Mouse (Mus musculus) limb, embryonic 13.5 days (tissue): ENCODE data around the gene Uts2b. TPM values are rescaled to one million over a fixed set of nuclear protein-coding genes. Genes with fewer than 3 reads are reported as not detected.

Source experiments
- ATAC-seq: fragments of 200-750 bp; cut with Nextera tagmentation; 2 replicates; pipeline ENCODE4 v1.8.0; 2017; ENCODE audit warnings: low read depth, moderate number of reproducible peaks, moderate TSS enrichment; ENCODE audit not compliant: low FRiP score
- H3K27ac ChIP-seq: fragments of 300-500 bp; sonication (generic); 2 replicates; pipeline ENCODE4 v1.5.1; 2015; ENCODE audit warnings: inconsistent platforms, mild to moderate bottlenecking, moderate library complexity
- H3K27me3 ChIP-seq: fragments of 300-500 bp; sonication (generic); 2 replicates; pipeline ENCODE4 v1.6.1; 2015; ENCODE audit warnings: mild to moderate bottlenecking, inconsistent platforms
- H3K36me3 ChIP-seq: fragments of 300-500 bp; sonication (generic); 2 replicates; pipeline ENCODE4 v1.6.1; 2015; ENCODE audit warnings: inconsistent platforms, mild to moderate bottlenecking, moderate library complexity
- H3K4me1 ChIP-seq: fragments of 300-500 bp; sonication (generic); 2 replicates; pipeline ENCODE4 v1.6.1; 2015; ENCODE audit warnings: inconsistent platforms
- H3K4me2 ChIP-seq: fragments of 300-500 bp; sonication (generic); replicated peaks from 2 replicates; pipeline ENCODE4 v1.6.1; 2015; ENCODE audit warnings: inconsistent platforms, mild to moderate bottlenecking, moderate library complexity
- H3K4me3 ChIP-seq: fragments of 300-500 bp; sonication (generic); 2 replicates; pipeline ENCODE4 v1.5.1; 2015; ENCODE audit warnings: moderate library complexity, mild to moderate bottlenecking, inconsistent platforms
- H3K9ac ChIP-seq: fragments of 300-500 bp; sonication (generic); 2 replicates; pipeline ENCODE4 v1.6.1; 2015; ENCODE audit warnings: mild to moderate bottlenecking, inconsistent platforms
- H3K9me3 ChIP-seq: fragments of 300-500 bp; sonication (generic); 2 replicates; pipeline ENCODE4 v1.6.1; 2016; ENCODE audit warnings: inconsistent platforms
- WGBS: fragments of 180-500 bp; shearing (Covaris S2); methylation state at CpG from one replicate; pipeline ENCODE4 v1.1.7; 2015; 5-methylcytosine and 5-hydroxymethylcytosine counted together
- polyA plus RNA-seq: library from polyadenylated mRNA; unstranded; fragments of >200 nt; fragmentation: Nextera tagmentation; extraction: Ambion mirVana; gene quantifications from 2 replicates; pipeline ENCODE4 v1.2.1, GENCODE M21; 2015

Gene Uts2b
- polyA plus RNA-seq, 1 experiment from 2014 or later, result 1.1 TPM

- no peaks in the 10 kb centered on the region for H3K36me3 ChIP-seq
- peak overlapping the region; percentile 89 for H3K4me3 ChIP-seq
- peaks cover 20% of the 10 kb centered on the region for H3K4me1 ChIP-seq
- H3K4me2 ChIP-seq, result peak overlapping the region; percentile 79
- peak overlapping the region; percentile 96 for H3K27ac ChIP-seq
- 27% methylated on average over 7 of the region's 7 CpGs for WGBS
- peak overlapping the region; percentile 95 for H3K9ac ChIP-seq
- ATAC-seq, result no peak
- no peaks in the 10 kb centered on the region for H3K27me3 ChIP-seq
- no peaks in the 10 kb centered on the region for H3K9me3 ChIP-seq
These were observed 19.7 kb upstream of the Uts2b start for GRCm38 (mm10) chr16:27389534-27390282.

GRCm38 (mm10) chr16:27388761-27389451, 18.9 kb upstream of the Uts2b start, which contains the start of gene Ccdc50:
Ccdc50 (plus strand) TSS chr16:27388869.
- Histone ChIP-seq H3K9ac (peak within 1 kb of the TSS; percentile 95), H3K4me3 (peak within 1 kb of the TSS; percentile 89), H3K4me1 (peaks cover 20% of the 10 kb centered on the region), H3K27ac (peak within 1 kb of the TSS; percentile 96), H3K9me3 (no peaks in the 10 kb centered on the region), H3K27me3 (no peaks in the 10 kb centered on the region), H3K36me3 (no peaks in the 10 kb centered on the region), H3K4me2 (peak within 1 kb of the TSS; percentile 79)
- peak; percentile 96 for ATAC-seq
- under 1% methylated on average over 56 of the region's 69 CpGs for WGBS

- H3K36me3 ChIP-seq, result no peaks in the 10 kb centered on the region
- H3K9me3 ChIP-seq, result no peaks in the 10 kb centered on the region
- WGBS, result 64% methylated on average over 12 of the region's 12 CpGs
- no peaks in the 10 kb centered on the region for H3K27me3 ChIP-seq
- peaks cover 20% of the 10 kb centered on the region for H3K4me1 ChIP-seq
- H3K27ac ChIP-seq, result no peak overlapping the region
- H3K4me2 ChIP-seq, result peak overlapping the region; percentile 79
- ATAC-seq, result no peak
- H3K4me3 ChIP-seq, result peak overlapping the region; percentile 89
- H3K9ac ChIP-seq, result peak overlapping the region; percentile 95; the same call in 1 of the 2 replicates
These were observed 17.9 kb upstream of the Uts2b start for GRCm38 (mm10) chr16:27387634-27388611.

- no peak overlapping the region for H3K4me2 ChIP-seq
- H3K4me3 ChIP-seq, result no peak overlapping the region
- H3K27me3 ChIP-seq, result no peaks in the 10 kb centered on the region
- no peaks in the 10 kb centered on the region for H3K36me3 ChIP-seq
- no peak overlapping the region for H3K9ac ChIP-seq
- H3K9me3 ChIP-seq, result no peaks in the 10 kb centered on the region
- WGBS, result 69% methylated on average over 4 of the region's 4 CpGs
- H3K4me1 ChIP-seq, result peaks cover 19% of the 10 kb centered on the region
- no peak for ATAC-seq
- H3K27ac ChIP-seq, result no peak overlapping the region
These were observed 16.9 kb upstream of the Uts2b start for GRCm38 (mm10) chr16:27386850-27387407.

- WGBS, result 80% methylated on average over 1 of the region's 1 CpGs
- Histone ChIP-seq H3K27me3 (no peaks in the 10 kb centered on the region), H3K9me3 (no peaks in the 10 kb centered on the region), H3K36me3 (no peaks in the 10 kb centered on the region), H3K9ac (no peak overlapping the region), H3K27ac (no peak overlapping the region), H3K4me2 (no peak overlapping the region), H3K4me1 (peaks cover 9% of the 10 kb centered on the region), H3K4me3 (no peak overlapping the region)
- ATAC-seq, result no peak
These were observed 15.6 kb upstream of the Uts2b start for GRCm38 (mm10) chr16:27385649-27386048.

GRCm38 (mm10) chr16:27384893-27385603, 15.0 kb upstream of the Uts2b start:
- no peaks in the 10 kb centered on the region for H3K9me3 ChIP-seq
- H3K4me3 ChIP-seq, result no peak overlapping the region
- 67% methylated on average over 4 of the region's 4 CpGs for WGBS
- H3K4me2 ChIP-seq, result no peak overlapping the region
- no peaks in the 10 kb centered on the region for H3K36me3 ChIP-seq
- peaks cover 3% of the 10 kb centered on the region for H3K4me1 ChIP-seq
- no peak for ATAC-seq
- no peak overlapping the region for H3K27ac ChIP-seq
- H3K9ac ChIP-seq, result no peak overlapping the region
- no peaks in the 10 kb centered on the region for H3K27me3 ChIP-seq

GRCm38 (mm10) chr16:27382217-27382616, 12.2 kb upstream of the Uts2b start:
- no peak for ATAC-seq
- Histone ChIP-seq H3K4me1 (no peaks in the 10 kb centered on the region), H3K27ac (no peak overlapping the region), H3K4me3 (no peak overlapping the region), H3K9ac (no peak overlapping the region), H3K27me3 (no peaks in the 10 kb centered on the region), H3K36me3 (no peaks in the 10 kb centered on the region), H3K9me3 (no peaks in the 10 kb centered on the region), H3K4me2 (no peak overlapping the region)
- 61% methylated on average over 4 of the region's 4 CpGs for WGBS

GRCm38 (mm10) chr16:27376556-27376955, 6.5 kb upstream of the Uts2b start:
- ATAC-seq, result no peak
- no peak overlapping the region for H3K4me3 ChIP-seq

GRCm38 (mm10) chr16:27375318-27375717, 5.3 kb upstream of the Uts2b start:
- H3K9me3 ChIP-seq, result no peaks in the 10 kb centered on the region
- no peak overlapping the region for H3K4me3 ChIP-seq
- ATAC-seq, result no peak
- no peaks in the 10 kb centered on the region for H3K36me3 ChIP-seq
- 86% methylated on average over 2 of the region's 2 CpGs for WGBS
- 0 out of 2 replicates have a peak, but pooled peaks cover 6% of the 10 kb centered on the region for H3K4me1 ChIP-seq
- H3K27me3 ChIP-seq, result no peaks in the 10 kb centered on the region
- H3K27ac ChIP-seq, result no peak overlapping the region
- no peak overlapping the region for H3K9ac ChIP-seq
- no peak overlapping the region for H3K4me2 ChIP-seq

More at GRCm38 (mm10) chr16:27376556-27376955, 6.5 kb upstream of the Uts2b start:
- Histone ChIP-seq H3K9ac (no peak overlapping the region), H3K4me1 (no peaks in the 10 kb centered on the region), H3K9me3 (no peaks in the 10 kb centered on the region), H3K27ac (no peak overlapping the region), H3K36me3 (no peaks in the 10 kb centered on the region), H3K4me2 (no peak overlapping the region), H3K27me3 (no peaks in the 10 kb centered on the region)

- Histone ChIP-seq H3K4me3 (no peak overlapping the region), H3K27ac (no peak overlapping the region), H3K36me3 (no peaks in the 10 kb centered on the region), H3K4me2 (no peak overlapping the region), H3K4me1 (0 out of 2 replicates have a peak, but pooled peaks cover 9% of the 10 kb centered on the region), H3K9me3 (no peaks in the 10 kb centered on the region), H3K27me3 (no peaks in the 10 kb centered on the region), H3K9ac (no peak overlapping the region)
- WGBS, result 71% methylated on average over 3 of the region's 3 CpGs
- no peak for ATAC-seq
These were observed 4.1 kb upstream of the Uts2b start for GRCm38 (mm10) chr16:27374139-27374538.

- Histone ChIP-seq H3K9me3 (no peaks in the 10 kb centered on the region), H3K36me3 (no peaks in the 10 kb centered on the region), H3K27me3 (no peaks in the 10 kb centered on the region), H3K27ac (no peak overlapping the region), H3K4me3 (no peak overlapping the region), H3K4me1 (0 out of 2 replicates have a peak, but pooled peaks cover 9% of the 10 kb centered on the region), H3K4me2 (no peak overlapping the region), H3K9ac (no peak overlapping the region)
- WGBS, result 54% methylated on average over 2 of the region's 2 CpGs
- no peak for ATAC-seq
These were observed 661 bp upstream of the Uts2b start for GRCm38 (mm10) chr16:27370700-27371099.
